Mouse (Mus musculus): ENCODE measurements at regions not wholly inside any gene's neighbourhood (a gene's known extent, or its start where the extent isn't known, plus 50 kb on each side); places are given as distances from the start of the nearest gene placed in this dataset.

GRCm38 (mm10) chr12:32661782-32662413 is 157.4 kb upstream of the Nampt start:
- no peak overlapping the region for H3K4me3 ChIP-seq (ENCODE audit: low read depth, low read length)
- no peaks in the 10 kb centered on the region; the same call in 1 of the 2 replicates for H3K27me3 ChIP-seq (ENCODE audit: insufficient read depth, low read length)
- no peak for DNase-seq (ENCODE audit: low spot score)
- no peak for ATAC-seq (ENCODE audit: extremely low read depth, insufficient number of reproducible peaks, low FRiP score, poor library complexity, severe bottlenecking)
- H3K9me3 ChIP-seq (replicated peaks): no peaks in the 10 kb centered on the region
- TF ChIP-seq CTCF (IDR thresholded peaks at IDR 0.05; ENCODE audit: low read depth, low read length): no peak
- no peak for TF ChIP-seq GATA1 (IDR thresholded peaks at IDR 0.05; ENCODE audit: borderline replicate concordance, low read length)
- no peak for TF ChIP-seq GATA2 (IDR thresholded peaks at IDR 0.05; ENCODE audit: borderline replicate concordance, low read depth, low read length)
- no peak for TF ChIP-seq TAL1 (conservative IDR thresholded peaks at IDR 0.05; ENCODE audit: low read depth, low read length)
- TF ChIP-seq POLR2AphosphoS5 (IDR thresholded peaks at IDR 0.05; ENCODE audit: insufficient replicate concordance, low read depth, low read length): no peak
- no peaks in the 10 kb centered on the region for H3K4me1 ChIP-seq (ENCODE audit: insufficient read depth, low read depth, low read length)
- H3K36me3 ChIP-seq (replicated peaks): no peaks in the 10 kb centered on the region

- no peak for ATAC-seq (ENCODE audit: extremely low read depth, insufficient number of reproducible peaks, low FRiP score, poor library complexity, severe bottlenecking)
- TF ChIP-seq TAL1 (conservative IDR thresholded peaks at IDR 0.05; ENCODE audit: low read depth, low read length) (no peak), CTCF (IDR thresholded peaks at IDR 0.05; ENCODE audit: low read depth, low read length) (no peak), POLR2AphosphoS5 (IDR thresholded peaks at IDR 0.05; ENCODE audit: insufficient replicate concordance, low read depth, low read length) (no peak)
- Histone ChIP-seq H3K36me3 (replicated peaks) (no peaks in the 10 kb centered on the region), H3K4me1 (ENCODE audit: insufficient read depth, low read depth, low read length) (no peaks in the 10 kb centered on the region), H3K27me3 (ENCODE audit: insufficient read depth, low read length) (no peaks in the 10 kb centered on the region), H3K9me3 (replicated peaks) (no peaks in the 10 kb centered on the region), H3K4me3 (ENCODE audit: low read depth, low read length) (no peak overlapping the region)
- DNase-seq (ENCODE audit: low spot score): no peak
Observed at GRCm38 (mm10) chr12:32666040-32666439, 153.3 kb upstream of the Nampt start.

- no peaks in the 10 kb centered on the region for H3K27me3 ChIP-seq (ENCODE audit: insufficient read depth, low read length)
- ATAC-seq (ENCODE audit: extremely low read depth, insufficient number of reproducible peaks, low FRiP score, poor library complexity, severe bottlenecking) (no peak), DNase-seq (ENCODE audit: low spot score) (no peak)
- TF ChIP-seq CTCF (IDR thresholded peaks at IDR 0.05; ENCODE audit: low read depth, low read length) (no peak), POLR2AphosphoS5 (IDR thresholded peaks at IDR 0.05; ENCODE audit: insufficient replicate concordance, low read depth, low read length) (no peak), GATA1 (IDR thresholded peaks at IDR 0.05; ENCODE audit: borderline replicate concordance, low read length) (no peak), GATA2 (IDR thresholded peaks at IDR 0.05; ENCODE audit: borderline replicate concordance, low read depth, low read length) (no peak), TAL1 (conservative IDR thresholded peaks at IDR 0.05; ENCODE audit: low read depth, low read length) (no peak)
- no peak overlapping the region for H3K4me3 ChIP-seq (ENCODE audit: low read depth, low read length)
- H3K36me3 ChIP-seq (replicated peaks): no peaks in the 10 kb centered on the region
- no peaks in the 10 kb centered on the region for H3K9me3 ChIP-seq (replicated peaks)
- no peaks in the 10 kb centered on the region for H3K4me1 ChIP-seq (ENCODE audit: insufficient read depth, low read depth, low read length)
Observed at GRCm38 (mm10) chr12:32677908-32678307, 141.4 kb upstream of the Nampt start.

GRCm38 (mm10) chr12:32678756-32679155 is 140.6 kb upstream of the Nampt start:
- ATAC-seq (ENCODE audit: extremely low read depth, insufficient number of reproducible peaks, low FRiP score, poor library complexity, severe bottlenecking) (no peak), DNase-seq (ENCODE audit: low spot score) (no peak)
- Histone ChIP-seq H3K27me3 (ENCODE audit: insufficient read depth, low read length) (no peaks in the 10 kb centered on the region), H3K4me1 (ENCODE audit: insufficient read depth, low read depth, low read length) (no peaks in the 10 kb centered on the region), H3K4me3 (ENCODE audit: low read depth, low read length) (no peak overlapping the region), H3K36me3 (replicated peaks) (no peaks in the 10 kb centered on the region), H3K9me3 (replicated peaks) (no peaks in the 10 kb centered on the region)
- TF ChIP-seq CTCF (IDR thresholded peaks at IDR 0.05; ENCODE audit: low read depth, low read length) (no peak), POLR2AphosphoS5 (IDR thresholded peaks at IDR 0.05; ENCODE audit: insufficient replicate concordance, low read depth, low read length) (no peak), GATA2 (IDR thresholded peaks at IDR 0.05; ENCODE audit: borderline replicate concordance, low read depth, low read length) (no peak), GATA1 (IDR thresholded peaks at IDR 0.05; ENCODE audit: borderline replicate concordance, low read length) (no peak), TAL1 (conservative IDR thresholded peaks at IDR 0.05; ENCODE audit: low read depth, low read length) (no peak)

- Histone ChIP-seq H3K36me3 (replicated peaks) (no peaks in the 10 kb centered on the region), H3K27me3 (ENCODE audit: insufficient read depth, low read length) (no peaks in the 10 kb centered on the region), H3K4me1 (ENCODE audit: insufficient read depth, low read depth, low read length) (no peaks in the 10 kb centered on the region), H3K9me3 (replicated peaks) (no peaks in the 10 kb centered on the region), H3K4me3 (ENCODE audit: low read depth, low read length) (no peak overlapping the region)
- DNase-seq (ENCODE audit: low spot score): no peak
- no peak for TF ChIP-seq POLR2AphosphoS5 (IDR thresholded peaks at IDR 0.05; ENCODE audit: insufficient replicate concordance, low read depth, low read length)
- TF ChIP-seq GATA1 (IDR thresholded peaks at IDR 0.05; ENCODE audit: borderline replicate concordance, low read length): no peak
- TF ChIP-seq TAL1 (conservative IDR thresholded peaks at IDR 0.05; ENCODE audit: low read depth, low read length): no peak
- TF ChIP-seq CTCF (IDR thresholded peaks at IDR 0.05; ENCODE audit: low read depth, low read length): no peak
- no peak for TF ChIP-seq GATA2 (IDR thresholded peaks at IDR 0.05; ENCODE audit: borderline replicate concordance, low read depth, low read length)
- no peak for ATAC-seq (ENCODE audit: extremely low read depth, insufficient number of reproducible peaks, low FRiP score, poor library complexity, severe bottlenecking)
Observed at GRCm38 (mm10) chr12:32681910-32682309, 137.4 kb upstream of the Nampt start.

- Histone ChIP-seq H3K9me3 (replicated peaks) (no peaks in the 10 kb centered on the region), H3K27me3 (ENCODE audit: insufficient read depth, low read length) (no peaks in the 10 kb centered on the region), H3K4me3 (ENCODE audit: low read depth, low read length) (no peak overlapping the region), H3K36me3 (replicated peaks) (no peaks in the 10 kb centered on the region), H3K4me1 (ENCODE audit: insufficient read depth, low read depth, low read length) (no peaks in the 10 kb centered on the region)
- DNase-seq (ENCODE audit: low spot score) (no peak), ATAC-seq (ENCODE audit: extremely low read depth, insufficient number of reproducible peaks, low FRiP score, poor library complexity, severe bottlenecking) (no peak)
- TF ChIP-seq GATA2 (IDR thresholded peaks at IDR 0.05; ENCODE audit: borderline replicate concordance, low read depth, low read length): no peak
- no peak for TF ChIP-seq GATA1 (IDR thresholded peaks at IDR 0.05; ENCODE audit: borderline replicate concordance, low read length)
- no peak for TF ChIP-seq TAL1 (conservative IDR thresholded peaks at IDR 0.05; ENCODE audit: low read depth, low read length)
- no peak for TF ChIP-seq CTCF (IDR thresholded peaks at IDR 0.05; ENCODE audit: low read depth, low read length)
- TF ChIP-seq POLR2AphosphoS5 (IDR thresholded peaks at IDR 0.05; ENCODE audit: insufficient replicate concordance, low read depth, low read length): no peak
Observed at GRCm38 (mm10) chr12:32683375-32683774, 136.0 kb upstream of the Nampt start.
